Mouse (Mus musculus): ENCODE measurements around the gene Fundc1. TPM values are rescaled to one million over a fixed set of nuclear protein-coding genes. Genes with fewer than 3 reads are reported as not detected.
A peak's percentile ranks its signal among the peaks of the same experiment; 100 is the strongest.
"Not testable (repeated sequence)": the region's sequence is repeated elsewhere in the genome, so short reads cannot be mapped to it uniquely, and the experiment has no call there.

Fundc1 gene
- polyA plus RNA-seq, 1 experiment from 2014 or later = 66.2 TPM

GRCm38 (mm10) chrX:17551586-17551985, 20.5 kb downstream of the Fundc1 start:
- H3K4me1 ChIP-seq; ATAC-seq (ENCODE audit: insufficient number of reproducible peaks, low FRiP score, low TSS enrichment, low read depth); H3K4me2 ChIP-seq (replicated peaks); H3K4me3 ChIP-seq (replicated peaks); H3K9ac ChIP-seq; H3K27me3 ChIP-seq; H3K36me3 ChIP-seq; H3K9me3 ChIP-seq (replicated peaks); H3K27ac ChIP-seq (replicated peaks): not testable (repeated sequence)

- H3K4me1 ChIP-seq = no peaks in the 10 kb centered on the region
- no peaks in the 10 kb centered on the region for H3K27me3 ChIP-seq
- peak; percentile 29; the same call in 1 of the 2 replicates for ATAC-seq (ENCODE audit: insufficient number of reproducible peaks, low FRiP score, low TSS enrichment, low read depth)
- H3K9me3 ChIP-seq (replicated peaks) = no peaks in the 10 kb centered on the region
- H3K4me2 ChIP-seq (replicated peaks) = no peak overlapping the region
- WGBS = 34% methylated on average over 6 of the region's 6 CpGs
- H3K27ac ChIP-seq (replicated peaks) = no peak overlapping the region
- no peak overlapping the region for H3K4me3 ChIP-seq (replicated peaks)
- H3K36me3 ChIP-seq = no peaks in the 10 kb centered on the region
- no peak overlapping the region for H3K9ac ChIP-seq
Observed at GRCm38 (mm10) chrX:17547143-17547806, 24.9 kb downstream of the Fundc1 start.

DNA sequence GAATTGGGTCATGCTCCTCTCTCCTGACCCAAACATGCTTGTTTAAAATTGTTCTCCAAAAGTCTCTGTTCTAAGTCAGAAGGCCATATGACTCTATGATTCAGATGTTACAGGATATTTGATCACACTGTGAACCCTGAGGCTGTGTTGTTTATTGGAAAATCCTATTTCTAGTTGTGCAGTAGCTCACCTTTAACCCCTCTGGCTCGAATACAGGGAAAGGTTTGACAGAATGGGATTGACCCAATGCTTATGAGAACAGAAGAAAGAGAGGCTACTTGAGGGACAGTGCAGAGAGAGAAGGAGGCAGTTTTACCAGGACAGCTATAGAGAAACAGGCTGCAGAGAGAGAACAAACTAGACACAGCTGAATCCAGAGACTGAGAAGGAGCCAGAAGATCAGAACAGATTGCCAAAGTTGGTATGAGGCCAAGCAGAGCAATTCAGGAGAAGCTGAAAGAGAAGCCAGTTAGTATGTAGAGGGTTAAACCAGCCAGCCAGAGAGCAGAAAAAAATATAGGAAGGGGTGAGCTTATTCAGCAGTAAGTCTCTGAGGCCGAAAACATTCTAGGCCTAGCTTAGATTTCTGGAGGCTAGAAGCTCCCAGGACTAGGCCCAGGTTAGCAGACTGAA, 27.1 kb downstream of the Fundc1 start:
- Histone ChIP-seq H3K9me3 (replicated peaks) (no peaks in the 10 kb centered on the region), H3K27ac (replicated peaks) (no peak overlapping the region), H3K36me3 (no peaks in the 10 kb centered on the region), H3K4me3 (replicated peaks) (no peak overlapping the region), H3K4me1 (no peaks in the 10 kb centered on the region), H3K4me2 (replicated peaks) (no peak overlapping the region), H3K27me3 (no peaks in the 10 kb centered on the region), H3K9ac (no peak overlapping the region)
- ATAC-seq (ENCODE audit: insufficient number of reproducible peaks, low FRiP score, low TSS enrichment, low read depth) = no peak
- 26% methylated on average over 2 of the region's 2 CpGs for WGBS

GRCm38 (mm10) chrX:17537701-17538100, 34.4 kb downstream of the Fundc1 start:
- no peak overlapping the region for H3K27ac ChIP-seq (replicated peaks)
- H3K27me3 ChIP-seq = no peaks in the 10 kb centered on the region
- no peak overlapping the region for H3K4me2 ChIP-seq (replicated peaks)
- WGBS = 83% methylated on average over 4 of the region's 4 CpGs
- no peak for ATAC-seq (ENCODE audit: insufficient number of reproducible peaks, low FRiP score, low TSS enrichment, low read depth)
- no peak overlapping the region for H3K4me3 ChIP-seq (replicated peaks)
- H3K36me3 ChIP-seq = no peaks in the 10 kb centered on the region
- H3K9ac ChIP-seq = no peak overlapping the region
- no peaks in the 10 kb centered on the region for H3K4me1 ChIP-seq
- no peaks in the 10 kb centered on the region for H3K9me3 ChIP-seq (replicated peaks)

DNA sequence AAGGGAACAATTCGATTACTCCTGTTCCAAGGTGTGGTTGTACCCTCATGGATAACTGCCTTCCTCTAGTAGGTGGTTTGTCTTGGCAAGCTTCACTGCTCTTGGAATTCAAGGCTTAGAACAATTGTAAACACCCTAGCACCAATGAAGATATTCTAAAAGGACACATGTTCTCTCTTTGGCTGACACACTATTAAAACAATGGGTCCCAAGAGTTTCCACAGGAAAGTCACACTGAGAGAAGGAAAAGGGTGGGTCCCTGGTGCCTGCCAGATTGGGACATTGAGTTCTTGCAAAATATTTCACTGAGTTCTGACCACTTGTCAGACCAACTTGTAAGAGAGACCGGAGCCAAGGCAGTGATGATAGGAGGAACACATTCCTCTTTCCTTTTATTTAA, 45.1 kb downstream of the Fundc1 start:
- H3K9me3 ChIP-seq (replicated peaks) = no peaks in the 10 kb centered on the region
- H3K27me3 ChIP-seq = no peaks in the 10 kb centered on the region
- WGBS = 72% methylated on average over 2 of the region's 2 CpGs
- H3K36me3 ChIP-seq = no peaks in the 10 kb centered on the region
- no peaks in the 10 kb centered on the region for H3K4me1 ChIP-seq
- no peak overlapping the region for H3K9ac ChIP-seq
- no peak overlapping the region for H3K27ac ChIP-seq (replicated peaks)
- no peak for ATAC-seq (ENCODE audit: insufficient number of reproducible peaks, low FRiP score, low TSS enrichment, low read depth)
- no peak overlapping the region for H3K4me2 ChIP-seq (replicated peaks)
- no peak overlapping the region for H3K4me3 ChIP-seq (replicated peaks)

- Histone ChIP-seq H3K27ac (replicated peaks) (no peak overlapping the region), H3K4me2 (replicated peaks) (no peak overlapping the region), H3K27me3 (no peaks in the 10 kb centered on the region), H3K9ac (no peak overlapping the region), H3K9me3 (replicated peaks) (no peaks in the 10 kb centered on the region), H3K36me3 (no peaks in the 10 kb centered on the region), H3K4me1 (no peaks in the 10 kb centered on the region), H3K4me3 (replicated peaks) (no peak overlapping the region)
- ATAC-seq (ENCODE audit: insufficient number of reproducible peaks, low FRiP score, low TSS enrichment, low read depth) = no peak
- WGBS = 24% methylated on average over 3 of the region's 3 CpGs
Observed at GRCm38 (mm10) chrX:17521221-17521716, 50.9 kb downstream of the Fundc1 start.

DNA sequence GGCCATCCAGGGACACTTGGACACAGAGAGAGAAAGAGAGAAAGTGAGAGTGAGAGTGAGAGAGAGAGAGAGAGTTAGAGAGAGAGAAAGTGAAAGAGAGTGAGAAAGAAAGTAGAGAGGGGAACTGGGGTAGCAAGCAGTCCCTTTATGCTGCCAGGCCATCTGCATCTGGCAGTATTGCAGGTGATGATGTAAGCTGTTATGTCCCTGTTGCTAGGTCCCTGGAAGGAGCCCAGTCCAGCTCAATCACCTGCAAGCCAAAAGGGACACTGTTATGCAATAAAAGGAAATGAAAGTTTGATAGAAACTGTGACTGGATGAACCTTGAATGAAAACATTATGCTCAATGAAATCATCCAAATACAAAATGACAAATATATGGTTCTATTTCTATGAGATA, 52.0 kb downstream of the Fundc1 start:
- Histone ChIP-seq H3K4me2 (replicated peaks) (no peak overlapping the region), H3K9me3 (replicated peaks) (no peaks in the 10 kb centered on the region), H3K36me3 (no peaks in the 10 kb centered on the region), H3K9ac (no peak overlapping the region), H3K27ac (replicated peaks) (no peak overlapping the region), H3K27me3 (no peaks in the 10 kb centered on the region), H3K4me3 (replicated peaks) (no peak overlapping the region), H3K4me1 (no peaks in the 10 kb centered on the region)
- ATAC-seq (ENCODE audit: insufficient number of reproducible peaks, low FRiP score, low TSS enrichment, low read depth) = no peak

- no peak overlapping the region for H3K27ac ChIP-seq (replicated peaks)
- ATAC-seq (ENCODE audit: insufficient number of reproducible peaks, low FRiP score, low TSS enrichment, low read depth) = no peak
- no peaks in the 10 kb centered on the region for H3K4me1 ChIP-seq
- no peak overlapping the region for H3K4me2 ChIP-seq (replicated peaks)
- no peak overlapping the region for H3K4me3 ChIP-seq (replicated peaks)
- WGBS = 63% methylated on average over 3 of the region's 3 CpGs
- no peaks in the 10 kb centered on the region for H3K36me3 ChIP-seq
- no peaks in the 10 kb centered on the region for H3K9me3 ChIP-seq (replicated peaks)
- no peaks in the 10 kb centered on the region for H3K27me3 ChIP-seq
- H3K9ac ChIP-seq = no peak overlapping the region
Observed at GRCm38 (mm10) chrX:17514012-17514411, 58.1 kb downstream of the Fundc1 start.

- H3K4me3 ChIP-seq (replicated peaks) = no peak overlapping the region
- H3K4me1 ChIP-seq = no peaks in the 10 kb centered on the region
- no peaks in the 10 kb centered on the region for H3K36me3 ChIP-seq
- no peak overlapping the region for H3K27ac ChIP-seq (replicated peaks)
- WGBS = 37% methylated on average over 3 of the region's 3 CpGs
- no peaks in the 10 kb centered on the region for H3K27me3 ChIP-seq
- no peak overlapping the region for H3K4me2 ChIP-seq (replicated peaks)
- no peaks in the 10 kb centered on the region for H3K9me3 ChIP-seq (replicated peaks)
- ATAC-seq (ENCODE audit: insufficient number of reproducible peaks, low FRiP score, low TSS enrichment, low read depth) = no peak
- H3K9ac ChIP-seq = no peak overlapping the region
Observed at GRCm38 (mm10) chrX:17512021-17512602, 60.0 kb downstream of the Fundc1 start.
